Mouse (Mus musculus): ENCODE data around the gene Clrn3. TPM values are rescaled to one million over a fixed set of nuclear protein-coding genes. Genes with fewer than 3 reads are reported as not detected.

Clrn3 gene
- polyA plus RNA-seq, 1 experiment from 2014 or later, result not detected

DNA sequence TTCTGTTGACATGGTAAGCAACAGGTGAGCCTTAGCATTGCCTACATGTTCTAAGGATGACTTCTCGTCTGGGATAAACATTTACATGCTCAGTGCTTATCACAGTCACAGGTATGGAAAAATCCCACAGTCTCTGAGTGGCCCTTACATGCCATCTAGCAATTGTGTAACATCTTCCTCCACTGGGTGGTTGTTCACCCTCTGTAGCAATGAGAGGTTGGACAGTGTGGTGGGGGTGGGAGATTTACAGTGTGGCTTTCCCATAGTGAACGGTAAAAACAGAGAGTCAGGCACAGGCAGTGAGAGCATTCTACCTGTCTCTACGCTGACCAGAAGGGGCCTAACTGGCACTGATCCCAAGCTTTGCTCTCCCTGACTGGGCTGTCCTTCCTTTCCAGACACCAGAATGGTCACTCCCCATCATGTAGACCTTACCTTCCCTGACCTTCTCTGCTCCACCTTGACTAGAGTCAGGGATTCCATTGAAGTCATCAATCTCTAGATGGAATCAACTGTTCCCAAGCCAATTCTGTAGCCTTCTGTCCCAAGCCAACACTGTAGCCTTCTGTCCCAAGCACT, 1.8 kb downstream of the Clrn3 start:
- ATAC-seq (ENCODE audit: insufficient read depth, low FRiP score, low TSS enrichment) (no peak), DNase-seq (ENCODE audit: low spot score) (no peak)
- Histone ChIP-seq H3K9ac (ENCODE audit: low read length) (no peak overlapping the region), H3K36me3 (ENCODE audit: control insufficient read depth, insufficient read depth, low read length) (no peaks in the 10 kb centered on the region), H3K4me2 (ENCODE audit: low read depth) (no peak overlapping the region), H3K9me3 (ENCODE audit: control insufficient read depth, low read length) (no peaks in the 10 kb centered on the region), H3K4me1 (ENCODE audit: control insufficient read depth, insufficient read depth, low read length) (no peaks in the 10 kb centered on the region), H3K4me3 (ENCODE audit: low read depth, low read length) (no peak overlapping the region), H3K27ac (ENCODE audit: low read depth, low read length) (no peak overlapping the region), H3K27me3 (ENCODE audit: control insufficient read depth, insufficient read depth, low read length) (no peaks in the 10 kb centered on the region)
- WGBS, result 93% methylated on average over 3 of the region's 3 CpGs

- H3K36me3 ChIP-seq (ENCODE audit: control insufficient read depth, insufficient read depth, low read length), result no peaks in the 10 kb centered on the region
- no peak overlapping the region for H3K27ac ChIP-seq (ENCODE audit: low read depth, low read length)
- no peaks in the 10 kb centered on the region for H3K27me3 ChIP-seq (ENCODE audit: control insufficient read depth, insufficient read depth, low read length)
- WGBS, result 66% methylated on average over 6 of the region's 6 CpGs
- H3K9me3 ChIP-seq (ENCODE audit: control insufficient read depth, low read length), result no peaks in the 10 kb centered on the region
- no peaks in the 10 kb centered on the region for H3K4me1 ChIP-seq (ENCODE audit: control insufficient read depth, insufficient read depth, low read length)
- no peak overlapping the region for H3K9ac ChIP-seq (ENCODE audit: low read length)
- ATAC-seq (ENCODE audit: insufficient read depth, low FRiP score, low TSS enrichment) (no peak), DNase-seq (ENCODE audit: low spot score) (no peak)
- H3K4me3 ChIP-seq (ENCODE audit: low read depth, low read length), result no peak overlapping the region
- H3K4me2 ChIP-seq (ENCODE audit: low read depth), result no peak overlapping the region
These were observed 4.0 kb downstream of the Clrn3 start for GRCm38 (mm10) chr7:135524424-135524967.

DNA sequence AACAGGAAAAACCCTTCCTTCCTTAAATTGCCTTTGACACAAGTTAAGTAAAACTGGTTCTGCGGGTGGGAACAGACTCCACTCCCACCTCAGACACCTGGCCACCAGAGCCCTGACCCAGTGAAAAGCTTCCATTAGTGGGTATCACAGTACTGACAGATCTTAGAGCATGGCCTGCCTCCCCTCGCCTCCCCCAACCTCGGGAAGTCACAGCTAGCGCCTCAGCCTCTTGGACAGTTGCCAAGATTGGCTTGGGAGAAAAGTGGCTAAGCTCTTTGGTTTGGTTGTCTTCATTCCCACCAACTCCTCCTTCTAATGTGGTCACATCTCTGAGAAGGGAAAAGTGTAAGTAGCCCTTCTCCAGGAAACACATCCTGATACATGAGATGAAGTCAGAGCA, 4.5 kb downstream of the Clrn3 start:
- H3K4me2 ChIP-seq (ENCODE audit: low read depth), result no peak overlapping the region
- H3K27ac ChIP-seq (ENCODE audit: low read depth, low read length), result no peak overlapping the region
- no peaks in the 10 kb centered on the region for H3K27me3 ChIP-seq (ENCODE audit: control insufficient read depth, insufficient read depth, low read length)
- ATAC-seq (ENCODE audit: insufficient read depth, low FRiP score, low TSS enrichment), result no peak
- no peak overlapping the region for H3K9ac ChIP-seq (ENCODE audit: low read length)
- no peak overlapping the region for H3K4me3 ChIP-seq (ENCODE audit: low read depth, low read length)
- no peak for DNase-seq (ENCODE audit: low spot score)
- WGBS, result 80% methylated on average over 4 of the region's 4 CpGs
- H3K4me1 ChIP-seq (ENCODE audit: control insufficient read depth, insufficient read depth, low read length), result no peaks in the 10 kb centered on the region
- no peaks in the 10 kb centered on the region for H3K36me3 ChIP-seq (ENCODE audit: control insufficient read depth, insufficient read depth, low read length)
- H3K9me3 ChIP-seq (ENCODE audit: control insufficient read depth, low read length), result no peaks in the 10 kb centered on the region

DNA sequence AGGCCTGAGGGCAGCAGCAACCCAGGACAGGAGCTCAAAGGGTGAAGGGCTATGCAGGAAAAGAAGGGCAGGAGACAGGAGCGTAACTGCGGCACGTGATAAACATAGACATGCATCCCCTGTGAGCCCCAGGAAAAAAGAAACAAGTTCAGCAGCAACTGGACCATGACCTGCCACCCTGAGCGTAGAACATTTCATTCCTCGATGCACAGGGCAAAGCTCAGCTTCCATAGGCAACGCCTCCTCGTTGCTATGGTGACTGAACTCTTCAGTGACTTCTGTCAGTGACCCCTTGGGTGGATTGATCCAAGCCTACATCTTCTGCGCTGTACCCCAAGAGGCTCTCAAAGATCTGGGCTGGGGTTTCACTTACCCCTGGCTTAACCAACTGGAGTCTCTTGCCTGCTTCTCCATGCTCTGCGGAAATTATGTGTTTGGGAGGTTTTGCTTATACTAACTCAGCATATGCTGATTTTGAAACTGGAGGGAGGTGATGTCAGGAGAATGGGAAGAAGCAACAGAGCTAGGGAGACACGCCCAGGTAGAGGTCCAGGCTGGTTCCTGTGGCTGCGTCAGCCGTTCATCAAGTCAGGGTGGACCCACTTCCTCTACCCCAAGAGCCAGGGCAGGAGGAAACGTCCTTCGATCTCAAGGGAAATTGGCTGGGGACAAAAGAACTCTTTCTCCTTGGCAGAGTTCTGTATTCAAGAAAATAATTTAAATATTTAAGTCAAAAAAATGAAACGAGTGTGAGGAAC, 6.5 kb downstream of the Clrn3 start:
- no peaks in the 10 kb centered on the region for H3K36me3 ChIP-seq (ENCODE audit: control insufficient read depth, insufficient read depth, low read length)
- no peak overlapping the region for H3K9ac ChIP-seq (ENCODE audit: low read length)
- ATAC-seq (ENCODE audit: insufficient read depth, low FRiP score, low TSS enrichment), result no peak
- 65% methylated on average over 15 of the region's 15 CpGs for WGBS
- no peak overlapping the region for H3K27ac ChIP-seq (ENCODE audit: low read depth, low read length)
- H3K9me3 ChIP-seq (ENCODE audit: control insufficient read depth, low read length), result no peaks in the 10 kb centered on the region
- no peak overlapping the region for H3K4me3 ChIP-seq (ENCODE audit: low read depth, low read length)
- H3K4me1 ChIP-seq (ENCODE audit: control insufficient read depth, insufficient read depth, low read length), result no peaks in the 10 kb centered on the region
- no peak overlapping the region for H3K4me2 ChIP-seq (ENCODE audit: low read depth)
- no peak for DNase-seq (ENCODE audit: low spot score)
- no peaks in the 10 kb centered on the region for H3K27me3 ChIP-seq (ENCODE audit: control insufficient read depth, insufficient read depth, low read length)

- DNase-seq (ENCODE audit: low spot score), result no peak
- Histone ChIP-seq H3K27me3 (ENCODE audit: control insufficient read depth, insufficient read depth, low read length) (no peaks in the 10 kb centered on the region), H3K9me3 (ENCODE audit: control insufficient read depth, low read length) (no peaks in the 10 kb centered on the region), H3K4me1 (ENCODE audit: control insufficient read depth, insufficient read depth, low read length) (no peaks in the 10 kb centered on the region), H3K36me3 (ENCODE audit: control insufficient read depth, insufficient read depth, low read length) (no peaks in the 10 kb centered on the region), H3K9ac (ENCODE audit: low read length) (no peak overlapping the region), H3K4me2 (ENCODE audit: low read depth) (no peak overlapping the region), H3K4me3 (ENCODE audit: low read depth, low read length) (no peak overlapping the region), H3K27ac (ENCODE audit: low read depth, low read length) (no peak overlapping the region)
- no peak for ATAC-seq (ENCODE audit: insufficient read depth, low FRiP score, low TSS enrichment)
- WGBS, result 76% methylated on average over 5 of the region's 5 CpGs
These were observed 8.2 kb downstream of the Clrn3 start for GRCm38 (mm10) chr7:135520241-135520640.

DNA sequence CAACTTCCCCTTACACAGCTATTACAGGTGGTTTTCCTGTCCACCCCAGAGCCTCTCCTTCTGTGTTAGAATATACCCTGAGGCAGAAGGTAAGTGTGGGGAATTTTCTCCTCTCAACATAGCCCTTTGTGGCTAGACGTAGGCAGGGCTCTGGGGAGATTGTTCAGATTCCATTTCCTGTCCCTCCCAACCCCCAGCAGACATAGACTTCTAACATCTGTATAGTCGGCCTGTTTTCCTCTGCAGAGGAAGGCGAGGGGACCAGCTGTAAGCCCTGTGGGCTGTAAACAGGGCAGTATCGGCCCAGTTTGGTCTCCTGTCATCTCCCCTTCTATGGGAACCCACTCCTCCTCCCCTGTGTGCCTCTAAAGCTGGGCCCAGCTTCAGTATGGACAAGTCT, 11.3 kb downstream of the Clrn3 start:
- 49% methylated on average over 4 of the region's 4 CpGs for WGBS
- Histone ChIP-seq H3K27me3 (ENCODE audit: control insufficient read depth, insufficient read depth, low read length) (no peaks in the 10 kb centered on the region), H3K27ac (ENCODE audit: low read depth, low read length) (no peak overlapping the region), H3K9me3 (ENCODE audit: control insufficient read depth, low read length) (no peaks in the 10 kb centered on the region), H3K4me1 (ENCODE audit: control insufficient read depth, insufficient read depth, low read length) (no peaks in the 10 kb centered on the region), H3K4me3 (ENCODE audit: low read depth, low read length) (no peak overlapping the region), H3K4me2 (ENCODE audit: low read depth) (no peak overlapping the region), H3K9ac (ENCODE audit: low read length) (no peak overlapping the region), H3K36me3 (ENCODE audit: control insufficient read depth, insufficient read depth, low read length) (no peaks in the 10 kb centered on the region)
- DNase-seq (ENCODE audit: low spot score) (no peak), ATAC-seq (ENCODE audit: insufficient read depth, low FRiP score, low TSS enrichment) (no peak)

- Histone ChIP-seq H3K27me3 (ENCODE audit: control insufficient read depth, insufficient read depth, low read length) (no peaks in the 10 kb centered on the region), H3K4me2 (ENCODE audit: low read depth) (no peak overlapping the region), H3K36me3 (ENCODE audit: control insufficient read depth, insufficient read depth, low read length) (no peaks in the 10 kb centered on the region), H3K9me3 (ENCODE audit: control insufficient read depth, low read length) (no peaks in the 10 kb centered on the region), H3K4me3 (ENCODE audit: low read depth, low read length) (no peak overlapping the region), H3K9ac (ENCODE audit: low read length) (no peak overlapping the region), H3K27ac (ENCODE audit: low read depth, low read length) (no peak overlapping the region), H3K4me1 (ENCODE audit: control insufficient read depth, insufficient read depth, low read length) (no peaks in the 10 kb centered on the region)
- DNase-seq (ENCODE audit: low spot score) (no peak), ATAC-seq (ENCODE audit: insufficient read depth, low FRiP score, low TSS enrichment) (no peak)
- 87% methylated on average over 3 of the region's 3 CpGs for WGBS
These were observed 16.7 kb downstream of the Clrn3 start for GRCm38 (mm10) chr7:135511723-135512122.

GRCm38 (mm10) chr7:135510431-135510830, 18.0 kb downstream of the Clrn3 start:
- no peak overlapping the region for H3K4me3 ChIP-seq (ENCODE audit: low read depth, low read length)
- H3K36me3 ChIP-seq (ENCODE audit: control insufficient read depth, insufficient read depth, low read length), result no peaks in the 10 kb centered on the region
- no peak overlapping the region for H3K27ac ChIP-seq (ENCODE audit: low read depth, low read length)
- ATAC-seq (ENCODE audit: insufficient read depth, low FRiP score, low TSS enrichment) (no peak), DNase-seq (ENCODE audit: low spot score) (no peak)
- H3K9ac ChIP-seq (ENCODE audit: low read length), result no peak overlapping the region
- WGBS, result 89% methylated on average over 5 of the region's 5 CpGs
- no peak overlapping the region for H3K4me2 ChIP-seq (ENCODE audit: low read depth)
- no peaks in the 10 kb centered on the region for H3K9me3 ChIP-seq (ENCODE audit: control insufficient read depth, low read length)
- no peaks in the 10 kb centered on the region for H3K27me3 ChIP-seq (ENCODE audit: control insufficient read depth, insufficient read depth, low read length)
- no peaks in the 10 kb centered on the region for H3K4me1 ChIP-seq (ENCODE audit: control insufficient read depth, insufficient read depth, low read length)

GRCm38 (mm10) chr7:135509272-135509671, 19.2 kb downstream of the Clrn3 start:
- no peak overlapping the region for H3K27ac ChIP-seq (ENCODE audit: low read depth, low read length)
- no peak for ATAC-seq (ENCODE audit: insufficient read depth, low FRiP score, low TSS enrichment)
- no peak overlapping the region for H3K4me2 ChIP-seq (ENCODE audit: low read depth)
- no peak overlapping the region for H3K9ac ChIP-seq (ENCODE audit: low read length)
- no peaks in the 10 kb centered on the region for H3K9me3 ChIP-seq (ENCODE audit: control insufficient read depth, low read length)
- DNase-seq (ENCODE audit: low spot score), result no peak
- H3K4me3 ChIP-seq (ENCODE audit: low read depth, low read length), result no peak overlapping the region
- WGBS, result 89% methylated on average over 3 of the region's 3 CpGs
- H3K4me1 ChIP-seq (ENCODE audit: control insufficient read depth, insufficient read depth, low read length), result no peaks in the 10 kb centered on the region
- H3K27me3 ChIP-seq (ENCODE audit: control insufficient read depth, insufficient read depth, low read length), result no peaks in the 10 kb centered on the region
- no peaks in the 10 kb centered on the region for H3K36me3 ChIP-seq (ENCODE audit: control insufficient read depth, insufficient read depth, low read length)
